Mouse (Mus musculus) thymus, postnatal 25 days (tissue): ENCODE measurements around the gene Ankrd53.
"Not testable (repeated sequence)": the region's sequence is repeated elsewhere in the genome, so short reads cannot be mapped to it uniquely, and the experiment has no call there.

Source experiments
- DNase-seq: peaks from one replicate; pipeline ENCODE4 v3.0.0; 2022

The Ankrd53 gene

DNA sequence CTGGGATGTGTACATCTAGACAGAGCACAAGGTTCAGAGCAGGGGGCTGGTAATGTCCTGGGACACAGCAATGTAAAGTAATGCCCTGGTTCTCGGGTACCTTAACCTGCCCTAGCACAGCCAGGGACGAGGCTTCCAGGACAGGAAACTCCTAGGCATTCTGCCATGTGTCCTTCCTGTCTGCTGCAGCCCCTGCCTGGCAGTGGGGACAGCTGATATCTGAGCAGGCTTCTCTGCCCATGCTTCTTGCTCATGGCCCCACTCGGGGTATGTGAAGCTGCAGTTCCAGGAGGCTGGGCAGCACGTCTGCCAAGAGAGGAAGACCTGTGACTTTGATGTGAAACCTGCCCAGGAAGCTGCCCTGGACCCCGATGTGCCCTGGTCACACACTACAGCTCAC, 6.0 kb downstream of the Ankrd53 start:
- DNase-seq = no peak

GRCm38 (mm10) chr6:83774126-83774525, 11.7 kb downstream of the Ankrd53 start:
- no peak for DNase-seq

- DNase-seq = peak; percentile 60
These were observed 12.5 kb downstream of the Ankrd53 start for GRCm38 (mm10) chr6:83774781-83775563.

- peak; percentile 90 for DNase-seq
These were observed 13.3 kb downstream of the Ankrd53 start, which contains the start of gene Tex261 for GRCm38 (mm10) chr6:83775638-83776293. Gene Tex261, minus strand, starts transcription at chr6:83775813.

- DNase-seq = no peak
These were observed 15.9 kb downstream of the Ankrd53 start for GRCm38 (mm10) chr6:83778306-83778705.

DNA sequence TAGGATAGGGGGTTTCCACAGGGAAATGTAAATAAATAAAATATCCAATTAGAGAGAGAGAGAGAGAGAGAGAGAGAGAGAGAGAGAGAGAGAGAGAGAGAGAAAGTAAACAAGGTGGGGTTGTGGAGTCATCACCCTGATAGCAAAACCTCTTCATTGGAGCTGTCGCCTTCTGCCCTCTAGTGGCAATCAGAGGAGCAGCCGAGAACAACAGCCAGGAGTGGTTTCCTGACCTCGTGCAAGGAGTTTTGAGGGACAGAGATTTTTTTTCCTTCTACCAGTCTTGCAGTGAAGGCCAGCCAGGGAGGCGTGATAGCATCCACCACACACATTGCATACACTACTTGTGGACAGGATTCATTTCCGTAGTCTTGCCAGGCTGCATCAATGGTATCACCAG, 16.6 kb downstream of the Ankrd53 start:
- DNase-seq = peak; percentile 60

GRCm38 (mm10) chr6:83786426-83786825, 24.0 kb downstream of the Ankrd53 start:
- DNase-seq = no peak

DNA sequence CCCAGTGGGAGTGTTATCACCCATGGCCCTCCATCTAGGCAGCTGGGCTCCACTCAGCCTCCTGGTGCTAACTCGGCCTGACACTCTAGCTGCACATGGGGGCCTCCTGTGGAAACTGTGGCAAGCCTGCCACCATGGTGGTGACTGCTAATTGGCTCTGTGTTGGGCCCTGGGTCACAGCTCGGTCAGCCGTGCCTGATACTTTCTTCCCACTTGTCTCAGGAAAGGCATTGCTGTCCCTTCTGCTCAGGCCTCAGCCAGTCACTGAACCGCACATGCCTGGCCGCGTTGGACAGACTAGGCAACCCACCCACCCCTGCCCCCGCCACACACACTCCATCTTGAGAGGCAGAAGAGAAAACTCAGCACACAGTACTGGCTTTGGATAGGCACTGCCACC, 26.1 kb downstream of the Ankrd53 start:
- DNase-seq = no peak

DNA sequence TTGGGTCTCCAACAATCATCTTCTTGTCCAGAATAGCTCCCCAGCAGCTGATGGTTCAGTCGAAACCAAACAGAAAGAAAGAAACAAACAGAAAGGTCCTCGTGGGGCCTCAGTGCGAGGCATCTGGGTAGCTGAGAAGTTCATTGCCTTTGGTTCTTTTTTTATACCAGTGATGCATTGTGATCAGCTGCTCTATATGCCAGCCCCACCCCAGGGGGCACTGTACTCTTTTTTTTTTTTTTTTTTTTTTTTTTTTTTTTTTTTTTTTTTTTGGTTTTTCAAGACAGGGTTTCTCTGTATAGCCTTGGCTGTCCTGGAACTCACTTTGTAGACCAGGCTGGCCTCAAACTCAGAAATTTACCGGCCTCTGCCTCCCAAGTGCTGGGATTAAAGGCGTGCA, 28.1 kb downstream of the Ankrd53 start:
- not testable (repeated sequence) for DNase-seq

DNA sequence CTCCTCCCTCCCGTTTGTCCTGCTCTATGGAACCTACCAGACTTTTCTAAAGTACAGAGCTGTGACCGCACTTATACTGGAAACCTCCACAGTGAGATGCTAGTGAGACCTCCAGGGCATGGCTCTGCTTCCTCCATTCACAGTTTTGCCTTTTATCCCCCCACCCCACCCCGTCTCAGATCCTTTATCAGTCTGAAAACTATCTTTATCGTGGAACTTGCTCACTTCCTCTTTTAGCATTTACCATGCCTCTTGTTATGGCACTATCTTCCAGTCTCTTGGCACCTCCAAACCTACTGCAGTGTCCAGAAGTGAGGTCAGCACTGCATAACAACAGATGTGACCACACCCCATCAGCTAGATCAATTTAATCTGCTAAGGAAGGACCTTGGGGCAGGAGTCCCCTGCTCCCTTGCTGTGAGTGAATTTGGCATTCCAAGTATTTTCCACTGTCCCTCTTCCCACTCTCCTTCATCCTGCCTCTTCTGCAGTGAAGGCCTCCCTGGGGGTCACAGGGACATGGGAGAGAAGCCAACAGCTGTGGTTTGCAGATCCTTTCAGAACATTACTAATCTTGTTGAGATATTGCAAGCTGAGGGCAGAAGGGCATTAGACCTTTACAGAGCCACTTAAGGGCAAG, 28.9 kb downstream of the Ankrd53 start:
- no peak for DNase-seq

DNA sequence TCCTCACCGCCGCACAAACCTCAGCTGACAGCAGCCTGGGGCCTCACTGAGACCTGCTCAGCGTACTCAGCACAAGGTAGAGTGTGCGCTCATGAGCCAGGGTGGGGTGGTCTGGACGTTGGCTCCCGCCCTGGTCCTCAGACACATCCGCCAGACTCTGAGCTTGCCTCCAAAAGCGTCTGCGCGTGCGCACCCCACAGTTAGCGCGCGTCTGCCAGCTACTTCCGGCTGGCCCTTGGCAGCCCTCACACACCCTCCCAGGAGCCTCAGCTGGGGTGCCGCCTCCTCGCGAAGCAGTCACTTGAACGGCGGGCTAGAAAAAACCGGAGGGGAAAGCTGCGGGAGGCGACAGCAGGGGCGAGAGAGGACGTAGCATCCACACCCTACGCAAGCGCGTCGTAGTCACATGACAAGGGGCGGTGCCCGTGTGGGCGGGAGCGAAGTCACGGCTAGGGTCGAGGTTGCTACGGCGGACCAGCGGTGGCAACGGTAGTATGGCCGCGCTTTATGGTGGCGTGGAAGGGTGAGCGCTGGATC, 32.4 kb downstream of the Ankrd53 start, which contains the start of gene Nagk:
Nagk (plus strand) TSS at position 223 of the 537 bp plus-strand sequence.
- DNase-seq = peak; percentile 95

DNA sequence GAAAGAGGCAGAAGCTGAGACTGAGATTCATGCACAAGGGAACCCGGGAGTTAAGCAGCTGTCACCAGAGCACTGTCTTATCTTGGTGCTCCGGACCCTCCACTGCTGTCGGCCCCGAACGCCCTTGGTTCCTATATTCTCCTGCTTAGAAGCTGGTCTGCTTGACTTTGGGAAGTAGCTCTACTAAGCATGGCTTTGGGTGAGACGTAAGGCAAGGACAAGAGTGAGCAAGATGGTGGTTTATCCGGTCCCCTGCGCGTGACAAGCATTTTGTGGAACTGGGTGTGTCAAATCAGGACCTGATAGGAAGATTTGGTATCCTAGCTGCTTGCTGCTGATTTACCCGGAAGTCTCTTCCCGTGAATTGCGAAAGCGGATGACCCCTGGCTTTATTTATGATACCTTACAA, 33.1 kb downstream of the Ankrd53 start:
- DNase-seq = no peak

DNA sequence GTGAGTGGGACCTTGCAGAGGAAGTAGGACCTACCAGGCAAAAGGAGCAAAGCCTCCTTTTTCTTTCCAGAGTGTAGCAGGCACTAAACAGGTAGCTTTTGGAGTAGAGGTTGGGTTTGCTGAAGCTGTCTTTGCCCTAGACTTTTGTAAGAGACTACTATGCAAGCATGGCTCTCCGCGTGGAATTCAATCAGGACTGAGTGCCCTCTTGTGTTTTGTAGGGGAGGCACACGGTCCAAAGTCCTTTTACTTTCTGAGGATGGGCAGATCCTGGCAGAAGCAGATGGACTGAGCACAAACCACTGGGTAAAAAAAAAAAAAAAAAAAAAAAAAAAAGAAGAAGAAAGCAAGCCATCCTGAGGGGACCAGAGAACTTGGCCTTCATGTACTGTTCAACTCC, 34.2 kb downstream of the Ankrd53 start:
- DNase-seq = no peak

DNA sequence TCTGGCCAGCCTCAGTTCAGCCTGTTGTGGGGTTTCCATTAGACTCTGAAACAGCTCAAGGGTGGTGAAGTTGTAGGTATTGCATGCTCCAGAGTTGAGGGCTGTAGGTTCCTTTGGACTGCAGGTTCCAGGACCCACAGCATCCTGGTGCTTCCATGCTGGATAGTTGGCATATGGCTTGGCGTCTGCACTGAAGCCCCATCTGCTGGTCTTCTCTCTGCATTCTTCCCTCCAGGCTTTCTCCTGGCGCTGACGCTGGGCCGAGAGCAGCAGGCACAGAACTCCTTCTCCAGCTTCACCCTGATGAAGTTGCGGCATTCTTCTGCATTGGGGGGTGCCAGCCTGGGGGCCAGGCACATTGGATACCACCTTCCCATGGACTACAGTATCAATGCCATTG, 39.6 kb downstream of the Ankrd53 start:
- no peak for DNase-seq

GRCm38 (mm10) chr6:83802846-83803245, 40.4 kb downstream of the Ankrd53 start:
- DNase-seq = no peak

- no peak for DNase-seq
These were observed 53.4 kb downstream of the Ankrd53 start for GRCm38 (mm10) chr6:83815801-83816200.
